Mouse (Mus musculus): ENCODE measurements at regions not wholly inside any gene's neighbourhood (a gene's known extent, or its start where the extent isn't known, plus 50 kb on each side); places are given as distances from the start of the nearest gene placed in this dataset.

DNA sequence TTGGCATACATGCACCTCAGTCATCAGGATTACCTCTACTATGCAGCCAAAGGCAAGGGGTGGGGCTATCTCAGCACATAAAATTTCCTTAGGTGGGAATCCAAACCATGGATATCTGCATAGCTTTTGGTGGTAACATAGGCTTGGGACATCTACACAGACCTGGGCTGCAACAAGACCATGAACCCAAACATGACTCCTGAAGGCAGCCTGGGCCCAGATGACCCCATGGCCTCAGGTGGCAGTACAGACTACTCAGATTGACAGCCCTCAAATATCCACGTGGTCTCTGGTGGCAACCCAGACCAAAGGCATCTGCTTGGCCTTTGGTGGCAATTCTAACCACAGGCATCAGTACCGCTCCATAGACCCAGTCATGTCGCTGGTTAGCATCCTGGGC, 130.0 kb downstream of the Gm11146 start:
- TF ChIP-seq GATA4 (IDR thresholded peaks at IDR 0.05; ENCODE audit: insufficient replicate concordance, low read length), result no peak

DNA sequence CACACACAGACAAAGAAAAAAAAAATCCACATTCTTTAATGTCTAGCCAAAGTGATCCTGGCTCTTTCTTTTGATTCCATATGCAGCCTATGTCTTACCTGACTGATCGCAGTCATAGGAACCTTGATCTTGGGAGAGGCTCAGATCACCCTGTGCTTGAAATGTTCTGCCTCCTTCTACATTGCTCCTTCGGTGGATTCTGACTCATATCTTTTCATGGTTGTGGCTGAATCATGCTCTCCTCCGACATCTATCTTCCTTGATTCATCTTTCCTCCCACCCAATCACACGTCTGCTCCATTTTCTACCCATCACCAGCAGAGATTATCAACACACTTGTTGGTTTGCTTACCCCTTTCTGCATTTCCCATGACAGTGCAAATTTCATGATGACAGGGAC, 132.0 kb downstream of the Gm11146 start:
- no peak for TF ChIP-seq GATA4 (IDR thresholded peaks at IDR 0.05; ENCODE audit: insufficient replicate concordance, low read length)

DNA sequence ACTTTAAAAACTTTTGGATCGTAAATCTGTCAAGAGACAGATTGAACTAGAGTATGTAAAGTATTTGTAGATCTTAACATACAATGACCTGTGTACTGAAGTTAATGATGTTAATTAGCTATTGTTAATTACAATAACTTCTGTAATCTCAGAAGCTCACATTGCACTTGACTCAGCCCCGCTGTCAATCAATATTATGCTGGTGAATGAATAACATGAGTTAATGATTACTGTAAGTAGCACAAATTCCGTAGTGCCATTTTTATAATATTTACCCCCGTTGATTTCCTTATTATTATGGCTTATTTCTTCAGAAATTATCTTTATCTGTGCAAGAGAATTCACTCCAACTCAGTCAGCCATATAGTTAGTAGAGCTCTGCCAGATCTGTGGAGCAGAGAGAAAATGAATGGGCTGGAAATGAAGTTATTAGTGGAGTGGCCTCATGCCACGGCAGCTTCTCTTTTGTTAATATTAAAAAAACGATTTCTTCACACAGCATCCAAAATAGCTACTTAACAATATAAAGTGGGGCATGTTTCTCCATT, 132.5 kb downstream of the Gm11146 start:
- no peak for TF ChIP-seq GATA4 (IDR thresholded peaks at IDR 0.05; ENCODE audit: insufficient replicate concordance, low read length)

DNA sequence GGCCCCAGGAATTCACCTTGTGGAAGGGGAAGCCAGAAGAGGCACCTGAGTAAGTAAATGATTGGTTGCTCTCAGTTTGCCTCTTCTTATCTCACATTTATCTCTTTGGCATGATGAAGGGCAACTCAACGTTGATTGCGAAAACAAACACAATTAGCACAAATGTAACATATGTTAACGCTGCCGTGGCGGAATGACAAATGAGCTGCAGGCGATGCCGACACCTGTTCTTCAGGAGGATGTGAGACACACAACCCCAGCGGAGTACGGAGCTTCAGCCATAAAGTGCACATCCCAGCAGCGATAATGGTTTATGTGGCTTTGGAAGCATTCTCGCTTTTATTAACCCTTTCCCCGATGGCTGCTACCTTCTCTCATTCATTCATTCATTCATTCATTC, 134.7 kb downstream of the Gm11146 start:
- TF ChIP-seq GATA4 (IDR thresholded peaks at IDR 0.05; ENCODE audit: insufficient replicate concordance, low read length), result no peak

DNA sequence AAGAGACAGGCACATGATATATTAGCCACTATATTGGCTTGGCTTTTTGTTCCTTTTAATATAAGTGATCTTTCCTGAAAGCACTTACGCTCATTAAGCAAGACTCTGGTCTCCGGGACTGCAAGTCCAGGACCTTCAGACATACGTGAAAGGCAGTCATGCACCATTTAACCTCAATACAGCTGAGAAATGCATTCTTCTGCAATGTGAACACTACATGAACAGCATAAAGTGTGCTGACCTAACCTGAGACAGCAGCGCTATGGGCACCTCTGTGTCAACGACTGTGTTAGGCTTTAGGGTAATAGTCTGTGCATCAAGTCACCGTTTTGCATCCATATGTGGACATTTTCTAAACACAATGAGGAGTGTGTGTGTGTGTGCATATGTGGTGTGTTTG, 137.3 kb downstream of the Gm11146 start:
- no peak for TF ChIP-seq GATA4 (IDR thresholded peaks at IDR 0.05; ENCODE audit: insufficient replicate concordance, low read length)

DNA sequence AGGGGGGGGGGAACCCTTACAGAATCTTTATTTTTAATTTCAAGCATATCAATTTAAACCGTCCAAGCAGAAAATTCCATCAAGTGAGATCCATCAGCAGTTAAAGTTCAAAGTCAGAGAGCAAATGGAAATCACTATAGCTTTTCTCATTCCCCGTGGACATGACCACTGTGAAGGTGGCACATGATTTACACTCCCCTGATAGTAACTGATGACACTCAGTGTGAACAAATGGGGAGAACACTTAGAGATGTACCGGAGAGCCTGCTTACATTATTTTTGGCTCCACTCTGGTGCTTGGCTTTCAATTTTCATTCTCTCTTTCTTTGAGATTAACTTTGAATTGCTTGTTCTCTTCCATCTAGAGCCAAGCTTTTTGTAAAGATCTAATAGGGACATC, 140.0 kb downstream of the Gm11146 start:
- TF ChIP-seq GATA4 (IDR thresholded peaks at IDR 0.05; ENCODE audit: insufficient replicate concordance, low read length), result no peak

DNA sequence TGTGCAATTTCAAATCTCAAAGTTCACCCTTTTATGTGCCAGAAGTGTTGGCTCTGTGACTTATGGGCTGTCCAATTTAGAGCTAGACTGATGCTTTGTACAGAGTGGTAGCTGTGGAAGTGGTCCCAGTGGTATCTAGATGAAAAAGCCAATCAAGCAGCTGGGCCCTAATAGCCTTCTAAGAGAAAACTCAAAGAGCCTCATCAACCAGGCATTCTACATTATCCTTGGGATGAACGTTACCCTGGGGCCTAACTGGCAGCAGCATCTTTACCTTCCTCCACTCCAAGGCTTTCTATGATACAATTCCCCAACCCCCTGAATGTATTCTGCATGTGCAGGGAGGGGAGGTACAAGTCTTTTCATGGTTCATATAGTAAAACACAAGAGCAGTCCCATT, 140.4 kb downstream of the Gm11146 start:
- no peak for TF ChIP-seq GATA4 (IDR thresholded peaks at IDR 0.05; ENCODE audit: insufficient replicate concordance, low read length)

DNA sequence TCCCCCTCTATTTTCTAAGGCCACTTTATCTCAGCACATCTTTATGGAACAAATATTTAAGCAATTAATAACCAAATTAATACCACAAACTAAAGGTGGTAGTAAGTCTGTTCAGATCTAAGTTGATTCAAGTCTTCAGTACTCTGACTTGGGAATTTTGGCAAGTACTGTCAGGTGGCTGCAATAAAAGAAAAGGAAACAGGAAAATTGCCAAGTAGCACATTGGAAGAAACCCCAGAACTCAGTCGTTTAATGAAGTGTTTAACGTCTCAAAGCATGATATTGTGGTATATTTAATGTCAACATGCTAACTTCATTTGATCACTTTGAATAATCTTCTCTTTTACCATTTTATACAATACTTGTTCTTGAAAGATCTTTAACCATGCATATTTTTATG, 142.2 kb downstream of the Gm11146 start:
- TF ChIP-seq GATA4 (IDR thresholded peaks at IDR 0.05; ENCODE audit: insufficient replicate concordance, low read length), result no peak

DNA sequence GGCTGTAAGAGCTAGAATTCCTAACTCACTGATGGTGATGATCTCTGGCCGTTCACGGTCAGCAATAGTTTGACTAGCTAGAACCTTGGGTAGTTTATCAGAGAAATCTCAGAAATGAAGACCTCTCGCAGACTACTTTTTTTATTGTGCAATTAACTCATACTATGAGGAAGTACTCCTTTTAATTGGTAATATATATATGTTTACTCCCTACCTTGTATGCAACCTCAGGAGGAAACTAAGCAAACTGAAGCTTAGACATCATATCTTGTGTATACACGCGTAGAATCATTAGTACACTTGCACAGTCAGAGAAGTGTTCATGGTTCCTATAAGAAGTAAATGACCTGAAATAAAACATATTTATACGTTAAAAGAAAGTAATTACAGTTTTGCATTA, 157.2 kb downstream of the Gm11146 start:
- TF ChIP-seq GATA4 (IDR thresholded peaks at IDR 0.05; ENCODE audit: insufficient replicate concordance, low read length), result no peak

DNA sequence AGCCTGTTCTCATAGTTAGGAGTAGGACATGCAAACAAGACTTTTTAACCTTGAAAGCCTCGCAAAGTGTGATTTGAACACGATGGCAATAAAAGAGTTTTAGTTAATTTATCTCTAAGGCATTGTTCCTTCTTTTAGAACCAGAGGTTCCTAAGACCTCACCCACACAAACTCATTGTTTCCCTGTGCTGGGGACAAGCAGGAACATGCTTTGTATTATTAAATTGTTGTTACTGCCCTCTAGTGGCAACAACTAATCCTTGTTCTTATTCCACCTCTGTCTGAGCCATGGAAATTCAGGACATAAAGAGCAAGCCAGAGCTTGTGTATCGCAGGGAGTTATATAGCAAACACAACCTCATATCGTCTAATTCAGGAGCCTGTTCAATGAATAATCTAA, 157.9 kb downstream of the Gm11146 start:
- no peak for TF ChIP-seq GATA4 (IDR thresholded peaks at IDR 0.05; ENCODE audit: insufficient replicate concordance, low read length)

DNA sequence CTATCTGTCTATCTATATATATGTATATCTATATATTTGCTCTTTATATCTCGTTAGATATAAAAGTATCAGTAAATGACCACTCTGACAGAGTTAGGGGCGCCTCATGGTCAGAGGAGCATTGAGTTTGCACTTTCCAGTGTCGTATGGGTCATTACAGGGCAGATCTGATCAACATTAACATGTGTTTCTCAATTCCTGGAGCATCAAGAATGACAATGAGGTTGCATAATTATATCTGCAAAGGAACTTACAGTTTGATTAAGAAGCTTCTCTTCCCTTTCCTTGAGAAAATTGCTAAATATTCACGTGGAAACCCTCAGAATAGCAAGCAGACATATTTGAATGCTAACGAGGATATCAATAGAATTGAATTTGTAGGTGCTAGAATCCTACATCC, 158.6 kb downstream of the Gm11146 start:
- TF ChIP-seq GATA4 (IDR thresholded peaks at IDR 0.05; ENCODE audit: insufficient replicate concordance, low read length), result no peak

DNA sequence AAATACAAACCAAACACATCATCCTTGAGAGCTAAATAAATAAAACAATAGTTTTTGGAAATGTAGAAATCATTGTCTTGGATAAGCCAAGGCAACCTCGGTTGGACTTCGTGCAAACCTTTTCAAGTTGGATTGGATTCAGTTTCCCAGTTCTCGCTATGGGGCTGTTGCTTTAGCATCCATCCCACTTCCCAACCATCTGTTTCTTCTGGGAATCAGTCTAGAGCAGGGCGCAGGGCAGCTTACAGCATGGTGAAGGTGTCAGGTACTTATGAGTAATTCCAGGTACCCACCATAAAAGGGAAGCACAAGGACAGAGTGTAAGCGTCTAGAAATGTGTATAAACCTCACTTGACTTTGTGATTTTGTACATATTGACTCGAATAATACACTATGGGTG, 159.0 kb downstream of the Gm11146 start:
- TF ChIP-seq GATA4 (IDR thresholded peaks at IDR 0.05; ENCODE audit: insufficient replicate concordance, low read length), result no peak

DNA sequence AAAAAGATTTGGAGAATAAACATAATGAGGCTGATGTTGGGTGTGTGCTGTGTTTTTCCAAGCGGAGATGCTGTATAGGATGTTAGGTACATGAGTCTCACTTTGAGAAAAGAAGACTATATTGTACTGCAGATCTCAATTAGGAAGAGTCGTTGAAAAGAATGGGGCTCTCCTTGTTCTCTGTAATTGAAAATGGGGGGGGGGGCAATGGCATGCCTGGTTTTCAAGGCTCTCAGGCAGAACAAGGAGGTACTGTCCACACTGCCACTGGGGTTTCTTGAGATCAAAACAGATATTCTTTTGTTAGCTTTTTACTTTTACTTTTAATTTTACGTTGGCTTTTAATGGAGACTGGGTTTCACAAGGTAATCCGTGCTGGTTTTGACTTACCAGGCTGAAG, 170.5 kb downstream of the Gm11146 start:
- TF ChIP-seq GATA4 (IDR thresholded peaks at IDR 0.05; ENCODE audit: insufficient replicate concordance, low read length), result no peak

DNA sequence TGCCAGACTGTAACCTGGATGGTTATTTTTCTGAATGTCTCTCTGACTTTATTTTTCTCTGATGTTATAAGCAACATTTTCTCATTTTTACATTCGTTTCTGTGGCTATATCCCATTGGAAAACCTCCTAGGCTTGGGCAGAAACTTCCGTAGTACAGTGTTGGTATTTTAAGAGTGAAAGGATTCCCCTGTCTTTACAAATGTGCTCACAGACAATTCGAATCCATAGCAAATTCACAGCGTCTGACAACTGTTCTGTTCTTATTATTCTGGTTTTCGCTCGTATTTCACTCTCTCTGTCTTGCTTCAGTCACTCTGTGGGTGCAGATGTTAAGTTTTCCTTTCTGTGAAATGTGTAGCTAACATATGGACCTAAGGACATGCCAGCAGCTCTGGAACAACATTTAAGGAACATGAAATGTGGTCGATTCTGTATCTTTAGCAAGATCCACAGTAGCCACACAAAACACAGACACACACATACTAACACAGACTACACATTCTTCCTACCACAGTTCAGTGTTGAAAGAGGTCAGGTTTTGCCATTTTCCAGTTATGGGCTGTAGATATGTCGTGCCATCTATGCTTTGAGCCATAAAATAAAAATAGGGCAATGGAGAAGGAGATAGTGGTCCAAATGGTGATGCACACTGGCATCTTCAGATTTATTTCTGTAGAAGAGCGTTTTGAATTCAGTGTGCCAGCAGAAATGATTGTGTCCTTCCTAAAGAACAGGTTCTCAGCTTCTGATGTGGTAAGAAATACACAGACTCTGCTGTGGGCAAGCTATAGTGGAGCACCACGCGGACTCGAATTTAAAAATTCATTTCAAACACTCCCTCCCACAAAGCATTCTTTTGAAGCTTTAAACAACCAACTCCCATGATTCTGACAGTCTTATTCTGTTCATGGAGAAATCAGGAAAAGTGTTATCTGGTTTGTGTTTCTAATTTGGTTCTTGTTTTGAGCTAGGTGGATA, 179.2 kb downstream of the Gm11146 start:
- TF ChIP-seq GATA4 (IDR thresholded peaks at IDR 0.05; ENCODE audit: insufficient replicate concordance, low read length), result no peak

DNA sequence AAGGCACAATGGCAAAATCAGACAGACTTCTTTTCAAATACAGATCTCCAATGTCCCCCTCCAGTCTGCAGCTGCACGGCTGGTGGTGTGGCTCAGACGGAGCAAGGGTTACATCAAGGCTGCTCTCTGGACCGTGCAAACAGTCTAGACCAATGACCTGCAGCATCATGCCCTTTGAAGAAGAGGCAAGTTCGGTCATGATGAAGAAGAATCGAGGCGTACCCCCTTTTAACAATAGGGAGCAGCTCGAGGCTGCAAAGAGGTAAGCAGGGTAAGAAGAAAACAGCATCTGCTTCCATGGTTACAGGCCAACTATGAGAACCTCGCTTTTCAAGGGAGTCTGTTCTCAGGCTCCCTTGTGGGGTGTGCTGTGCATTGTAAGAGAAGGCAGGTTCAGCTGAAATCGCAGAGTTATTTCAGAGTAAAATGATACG, 180.3 kb downstream of the Gm11146 start:
- no peak for TF ChIP-seq GATA4 (IDR thresholded peaks at IDR 0.05; ENCODE audit: insufficient replicate concordance, low read length)

DNA sequence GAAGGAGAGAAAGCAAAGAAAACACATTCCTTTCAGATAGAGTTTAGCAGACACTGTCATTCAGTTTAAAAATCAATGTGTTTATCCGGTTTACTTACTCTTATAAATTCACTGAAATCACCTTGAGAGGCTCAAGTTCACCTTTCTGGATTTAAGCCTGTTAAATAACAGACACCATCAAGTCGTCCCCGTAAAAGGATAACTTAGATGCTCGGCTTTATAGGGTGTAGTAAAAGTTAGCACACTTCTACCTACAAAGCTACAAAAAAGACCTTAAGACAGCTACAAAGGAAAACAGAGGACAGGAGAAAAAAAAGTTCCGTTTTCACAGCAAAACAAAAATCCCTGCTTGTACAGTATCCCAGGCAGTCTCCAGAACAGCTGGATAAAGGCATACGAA, 180.9 kb downstream of the Gm11146 start:
- TF ChIP-seq GATA4 (IDR thresholded peaks at IDR 0.05; ENCODE audit: insufficient replicate concordance, low read length), result no peak

All from liver, adult (tissue).